Mouse (Mus musculus) kidney, embryonic 16.5 days (tissue): ENCODE measurements around the gene Vps13d. TPM values are rescaled to one million over a fixed set of nuclear protein-coding genes. Genes with fewer than 3 reads are reported as not detected.

ENCODE experiments used
- ATAC-seq: fragments of 200-750 bp; cut with Nextera tagmentation; 2 replicates; pipeline ENCODE4 v1.8.0; 2017; ENCODE audit warnings: moderate TSS enrichment; ENCODE audit not compliant: low FRiP score, low TSS enrichment
- H3K27ac ChIP-seq: fragments of 300-500 bp; sonication (generic); 2 replicates; pipeline ENCODE4 v1.5.1; 2014; ENCODE audit warnings: low read length
- H3K27me3 ChIP-seq: fragments of 300-500 bp; sonication (generic); 2 replicates; pipeline ENCODE4 v1.6.1; 2014; ENCODE audit warnings: low read length, control low read depth, mixed read lengths; ENCODE audit not compliant: insufficient read depth
- H3K36me3 ChIP-seq: fragments of 300-500 bp; sonication (generic); 2 replicates; pipeline ENCODE4 v1.6.1; 2014; ENCODE audit warnings: low read length, control low read depth, mixed read lengths; ENCODE audit not compliant: insufficient read depth
- H3K4me1 ChIP-seq: fragments of 300-500 bp; sonication (generic); 2 replicates; pipeline ENCODE4 v1.6.1; 2014; ENCODE audit warnings: low read length, control low read depth, mixed read lengths; ENCODE audit not compliant: insufficient read depth
- H3K4me2 ChIP-seq: fragments of 300-500 bp; sonication (generic); replicated peaks from 2 replicates; pipeline ENCODE4 v1.6.1; 2014; ENCODE audit warnings: low read depth, low read length
- H3K4me3 ChIP-seq: fragments of 300-500 bp; sonication (generic); 2 replicates; pipeline ENCODE4 v1.5.1; 2014; ENCODE audit warnings: mild to moderate bottlenecking, low read length
- H3K9ac ChIP-seq: fragments of 300-500 bp; sonication (generic); replicated peaks from 2 replicates; pipeline ENCODE4 v1.6.1; 2014; ENCODE audit warnings: low read length
- H3K9me3 ChIP-seq: fragments of 300-500 bp; sonication (generic); 2 replicates; pipeline ENCODE4 v1.6.1; 2016; ENCODE audit warnings: low read length, control low read depth
- WGBS: fragments of 180-500 bp; shearing (Covaris S2); extraction: QIAGEN DNeasy Blood & Tissue Kit; methylation state at CpG from one replicate; pipeline ENCODE4 v1.1.7; 2014; 5-methylcytosine and 5-hydroxymethylcytosine counted together
- polyA plus RNA-seq: library from polyadenylated mRNA; unstranded; fragments of >200 nt; fragmentation: Nextera tagmentation; extraction: Ambion mirVana; gene quantifications from 2 replicates; pipeline ENCODE4 v1.2.1, GENCODE M21; 2015

The Vps13d gene
- polyA plus RNA-seq, 1 experiment from 2014 or later: 10.6 TPM

- ATAC-seq: peak; percentile 79
- Histone ChIP-seq H3K9me3 (no peaks in the 10 kb centered on the region), H3K27me3 (no peaks in the 10 kb centered on the region), H3K4me2 (no peak overlapping the region), H3K27ac (peak overlapping the region; percentile 72), H3K4me1 (peaks cover 27% of the 10 kb centered on the region), H3K4me3 (no peak overlapping the region), H3K36me3 (peaks cover 25% of the 10 kb centered on the region), H3K9ac (no peak overlapping the region)
- WGBS: 39% methylated on average over 8 of the region's 8 CpGs
Observed at GRCm38 (mm10) chr4:145050518-145051208, 144.1 kb downstream of the Vps13d start.

GRCm38 (mm10) chr4:145047964-145048363 is 146.8 kb downstream of the Vps13d start:
- WGBS: 69% methylated on average over 5 of the region's 5 CpGs
- Histone ChIP-seq H3K9me3 (no peaks in the 10 kb centered on the region), H3K27me3 (no peaks in the 10 kb centered on the region), H3K36me3 (peaks cover 32% of the 10 kb centered on the region), H3K9ac (no peak overlapping the region), H3K4me1 (peaks cover 29% of the 10 kb centered on the region), H3K4me2 (no peak overlapping the region), H3K4me3 (no peak overlapping the region), H3K27ac (no peak overlapping the region)
- no peak for ATAC-seq

GRCm38 (mm10) chr4:145046032-145046401 is 148.8 kb downstream of the Vps13d start:
- WGBS: 82% methylated on average over 8 of the region's 8 CpGs
- Histone ChIP-seq H3K4me1 (peaks cover 18% of the 10 kb centered on the region), H3K9me3 (no peaks in the 10 kb centered on the region), H3K4me3 (no peak overlapping the region), H3K4me2 (no peak overlapping the region), H3K27ac (no peak overlapping the region), H3K27me3 (no peaks in the 10 kb centered on the region), H3K36me3 (peaks cover 34% of the 10 kb centered on the region), H3K9ac (no peak overlapping the region)
- ATAC-seq: no peak

- WGBS: 58% methylated on average over 5 of the region's 5 CpGs
- Histone ChIP-seq H3K4me1 (peaks cover 15% of the 10 kb centered on the region), H3K4me2 (no peak overlapping the region), H3K27ac (no peak overlapping the region), H3K27me3 (no peaks in the 10 kb centered on the region), H3K9ac (no peak overlapping the region), H3K36me3 (peaks cover 34% of the 10 kb centered on the region), H3K9me3 (no peaks in the 10 kb centered on the region), H3K4me3 (no peak overlapping the region)
- ATAC-seq: no peak
Observed at GRCm38 (mm10) chr4:145045312-145046031, 149.3 kb downstream of the Vps13d start.

- H3K36me3 ChIP-seq: peaks cover 34% of the 10 kb centered on the region; the same call in 1 of the 2 replicates
- no peaks in the 10 kb centered on the region for H3K9me3 ChIP-seq
- H3K9ac ChIP-seq: no peak overlapping the region
- no peak for ATAC-seq
- no peak overlapping the region for H3K4me3 ChIP-seq
- H3K4me2 ChIP-seq: no peak overlapping the region
- no peaks in the 10 kb centered on the region for H3K27me3 ChIP-seq
- WGBS: 36% methylated on average over 6 of the region's 6 CpGs
- peaks cover 25% of the 10 kb centered on the region for H3K4me1 ChIP-seq
- peak overlapping the region; percentile 21; the same call in 1 of the 2 replicates for H3K27ac ChIP-seq
Observed at GRCm38 (mm10) chr4:145041223-145041870, 153.5 kb downstream of the Vps13d start.

GRCm38 (mm10) chr4:145037631-145038416 is 157.0 kb downstream of the Vps13d start:
- Histone ChIP-seq H3K9me3 (no peaks in the 10 kb centered on the region), H3K27me3 (no peaks in the 10 kb centered on the region), H3K4me3 (no peak overlapping the region), H3K36me3 (0 out of 2 replicates have a peak, but pooled peaks cover 15% of the 10 kb centered on the region), H3K9ac (no peak overlapping the region), H3K27ac (peak overlapping the region; percentile 69), H3K4me2 (no peak overlapping the region), H3K4me1 (peaks cover 52% of the 10 kb centered on the region)
- 56% methylated on average over 5 of the region's 5 CpGs for WGBS
- no peak for ATAC-seq

- no peaks in the 10 kb centered on the region for H3K9me3 ChIP-seq
- H3K4me3 ChIP-seq: no peak overlapping the region
- 47% methylated on average over 3 of the region's 3 CpGs for WGBS
- no peak overlapping the region for H3K9ac ChIP-seq
- no peak overlapping the region for H3K4me2 ChIP-seq
- no peak for ATAC-seq
- peak overlapping the region; percentile 23; the same call in 1 of the 2 replicates for H3K27ac ChIP-seq
- H3K27me3 ChIP-seq: no peaks in the 10 kb centered on the region
- H3K4me1 ChIP-seq: peaks cover 60% of the 10 kb centered on the region
- 0 out of 2 replicates have a peak, but pooled peaks cover 10% of the 10 kb centered on the region for H3K36me3 ChIP-seq
Observed at GRCm38 (mm10) chr4:145037006-145037405, 157.8 kb downstream of the Vps13d start.

- no peak overlapping the region for H3K4me2 ChIP-seq
- 0 out of 2 replicates have a peak overlapping the region, but pooled peaks have one; percentile 18 for H3K9ac ChIP-seq
- H3K4me1 ChIP-seq: peaks cover 63% of the 10 kb centered on the region
- no peak overlapping the region for H3K4me3 ChIP-seq
- no peaks in the 10 kb centered on the region for H3K27me3 ChIP-seq
- H3K9me3 ChIP-seq: no peaks in the 10 kb centered on the region
- WGBS: 47% methylated on average over 3 of the region's 3 CpGs
- H3K27ac ChIP-seq: peak overlapping the region; percentile 74
- H3K36me3 ChIP-seq: 0 out of 2 replicates have a peak, but pooled peaks cover 10% of the 10 kb centered on the region
- ATAC-seq: no peak
Observed at GRCm38 (mm10) chr4:145035450-145035849, 159.4 kb downstream of the Vps13d start.

- Histone ChIP-seq H3K27me3 (no peaks in the 10 kb centered on the region), H3K27ac (peak overlapping the region; percentile 74), H3K9ac (0 out of 2 replicates have a peak overlapping the region, but pooled peaks have one; percentile 18), H3K4me3 (no peak overlapping the region), H3K9me3 (no peaks in the 10 kb centered on the region), H3K4me2 (no peak overlapping the region), H3K36me3 (0 out of 2 replicates have a peak, but pooled peaks cover 3% of the 10 kb centered on the region), H3K4me1 (peaks cover 63% of the 10 kb centered on the region)
- WGBS: 4% methylated on average over 11 of the region's 11 CpGs
- ATAC-seq: peak; percentile 75
Observed at GRCm38 (mm10) chr4:145034506-145035243, 160.1 kb downstream of the Vps13d start.
